Mouse (Mus musculus) CH12.LX (cell line): ENCODE data around the gene 2810408A11Rik. TPM values are rescaled to one million over a fixed set of nuclear protein-coding genes. Genes with fewer than 3 reads are reported as not detected.

ENCODE experiments used
- DNase-seq: peaks from one replicate; pipeline ENCODE4 v3.0.0-alpha.2; 2013; ENCODE audit errors: extremely low read depth
- H3K27ac ChIP-seq: 2 replicates; pipeline ENCODE4 v1.5.1; 2012; ENCODE audit warnings: low read depth, mild to moderate bottlenecking, control low read depth, moderate library complexity; ENCODE audit not compliant: insufficient read depth
- H3K27me3 ChIP-seq: replicated peaks from 2 replicates; pipeline ENCODE3; 2012; ENCODE audit warnings: inconsistent platforms
- H3K36me3 ChIP-seq, 2 experiments: replicated peaks in 1 of 2; 2 replicates each; pipeline versions ENCODE3 to v1.6.1; 2012; ENCODE audit warnings: inconsistent platforms in 1 of 2, low read length in 1 of 2, mild to moderate bottlenecking in 1 of 2, mixed read lengths in 1 of 2, moderate library complexity in 1 of 2; ENCODE audit not compliant: control insufficient read depth in 1 of 2, insufficient read depth in 1 of 2
- H3K4me1 ChIP-seq, 2 experiments: 2 replicates each; pipeline ENCODE4 v1.6.1; 2012; ENCODE audit warnings: inconsistent platforms in 1 of 2, moderate library complexity in 1 of 2; ENCODE audit not compliant: insufficient read depth in 2 of 2, control insufficient read depth in 1 of 2
- H3K4me2 ChIP-seq: 2 replicates; pipeline ENCODE4 v1.6.1; 2012; ENCODE audit warnings: low read depth, mild to moderate bottlenecking, control low read depth; ENCODE audit not compliant: poor library complexity, insufficient read depth, severe bottlenecking
- H3K4me3 ChIP-seq, 3 experiments: fragments of 150-350 bp in 1 of 3; sonication (generic) in 1 of 3; replicated peaks in 1 of 3; 2 replicates each; pipeline versions ENCODE3 to v1.5.1; 2011 to 2012; ENCODE audit warnings: low read depth in 2 of 3, low read length in 2 of 3, mild to moderate bottlenecking in 2 of 3, moderate library complexity in 2 of 3, control low read depth in 1 of 3, improper control_type of control experiment in 1 of 3, inconsistent platforms in 1 of 3, mixed read lengths in 1 of 3; ENCODE audit not compliant: poor library complexity in 1 of 3
- H3K79me2 ChIP-seq: replicated peaks from 2 replicates; pipeline ENCODE4 v1.6.1; 2012; ENCODE audit warnings: mild to moderate bottlenecking, moderate library complexity; ENCODE audit not compliant: control insufficient read depth, poor library complexity, insufficient read depth, severe bottlenecking; ENCODE audit errors: extremely low read depth
- H3K9ac ChIP-seq: 2 replicates; pipeline ENCODE4 v1.6.1; 2012; ENCODE audit warnings: low read depth, mild to moderate bottlenecking, control low read depth, moderate library complexity; ENCODE audit not compliant: insufficient read depth
- H3K9me3 ChIP-seq: replicated peaks from 2 replicates; pipeline ENCODE3; 2012; ENCODE audit warnings: low read length, inconsistent platforms, mixed read lengths
- EP300 ChIP-seq: IDR thresholded peaks from 2 replicates; pipeline ENCODE4 v1.6.1; 2011; ENCODE audit warnings: low read length, improper control_type of control experiment
- GABPA ChIP-seq: IDR thresholded peaks from 2 replicates; pipeline ENCODE4 v1.6.1; 2012; ENCODE audit warnings: low read depth, low read length, improper control_type of control experiment, inconsistent platforms; ENCODE audit not compliant: insufficient replicate concordance
- HCFC1 ChIP-seq: IDR thresholded peaks from 2 replicates; pipeline ENCODE4 v1.6.1; 2012; ENCODE audit warnings: low read depth, mild to moderate bottlenecking, inconsistent platforms, low read length, improper control_type of control experiment
- IRF4 ChIP-seq: IDR thresholded peaks from 2 replicates; pipeline ENCODE4 v1.6.1; 2014; ENCODE audit warnings: low read depth, mild to moderate bottlenecking, inconsistent platforms, low read length, improper control_type of control experiment
- JUN ChIP-seq: IDR thresholded peaks from 2 replicates; pipeline ENCODE4 v1.6.1; 2011; ENCODE audit warnings: low read depth, mild to moderate bottlenecking, low read length, improper control_type of control experiment, moderate library complexity; ENCODE audit not compliant: insufficient read depth
- JUND ChIP-seq: conservative IDR thresholded peaks from 2 replicates; pipeline ENCODE4 v1.6.1; 2011; ENCODE audit warnings: low read depth, low read length, improper control_type of control experiment
- KAT2A ChIP-seq: IDR thresholded peaks from 2 replicates; pipeline ENCODE4 v1.6.1; 2012; ENCODE audit warnings: low read length, improper control_type of control experiment, inconsistent platforms; ENCODE audit not compliant: insufficient replicate concordance
- MAX ChIP-seq: IDR thresholded peaks from 2 replicates; pipeline ENCODE4 v1.6.1; 2011; ENCODE audit warnings: low read length, improper control_type of control experiment
- MAZ ChIP-seq: IDR thresholded peaks from 2 replicates; pipeline ENCODE4 v1.6.1; 2012; ENCODE audit warnings: low read depth, mild to moderate bottlenecking, inconsistent platforms, low read length, improper control_type of control experiment, moderate library complexity
- POLR2AphosphoS2 ChIP-seq: IDR thresholded peaks from 2 replicates; pipeline ENCODE4 v1.6.1; 2011; ENCODE audit warnings: low read depth, low read length, improper control_type of control experiment
- RAD21 ChIP-seq: IDR thresholded peaks from 2 replicates; pipeline ENCODE4 v1.6.1; 2011; ENCODE audit warnings: low read depth, mild to moderate bottlenecking, low read length, improper control_type of control experiment, moderate library complexity
- RCOR1 ChIP-seq: conservative IDR thresholded peaks from 2 replicates; pipeline ENCODE4 v1.6.1; 2012; ENCODE audit warnings: low read depth, mild to moderate bottlenecking, inconsistent platforms, low read length, improper control_type of control experiment
- SMC3 ChIP-seq: IDR thresholded peaks from 2 replicates; pipeline ENCODE4 v1.6.1; 2011; ENCODE audit warnings: low read depth, low read length, improper control_type of control experiment
- USF1 ChIP-seq: IDR thresholded peaks from 2 replicates; pipeline ENCODE4 v1.6.1; 2014; ENCODE audit warnings: low read depth, mild to moderate bottlenecking, inconsistent platforms, low read length, improper control_type of control experiment
- USF2 ChIP-seq: conservative IDR thresholded peaks from 2 replicates; pipeline ENCODE4 v1.6.1; 2011; ENCODE audit warnings: low read depth, low read length, improper control_type of control experiment
- ZMIZ1 ChIP-seq: IDR thresholded peaks from 2 replicates; pipeline ENCODE4 v1.6.1; 2012; ENCODE audit warnings: low read depth, mild to moderate bottlenecking, inconsistent platforms, low read length, improper control_type of control experiment
- ZNF384 ChIP-seq: IDR thresholded peaks from 2 replicates; pipeline ENCODE4 v1.6.1; 2012; ENCODE audit warnings: low read depth, low read length, improper control_type of control experiment, inconsistent platforms
- dilution Hi-C: fragments of 300-500 bp; cut with MboI; formaldehyde crosslinking; loops from 2 replicates; pipeline ENCODE4 v1.14.3; 2020; ENCODE audit warnings: low sequenced_read_pairs; ENCODE audit not compliant: extremely low pct_unique_long_range_greater_than_20kb, extremely low pct_ligation_motif_present
- in situ Hi-C: fragments of 300-500 bp; cut with MboI; formaldehyde crosslinking; loops from 3 replicates; pipeline ENCODE4 v1.14.3; 2019; ENCODE audit warnings: low sequenced_read_pairs, low pct_ligation_motif_present, low pct_unique_long_range_greater_than_20kb, mixed read lengths
- polyA plus RNA-seq: library from polyadenylated mRNA; unstranded; fragments of >175 nt; gene quantifications from 2 replicates; pipeline ENCODE4 v1.2.1, GENCODE M21; 2012; ENCODE audit warnings: low read depth; ENCODE audit not compliant: insufficient read length
- total RNA-seq, 2 experiments: library from RNA; depleted of rRNA; stranded (reverse); fragments of 300-350 nt in 1 of 2; fragments of >200 nt in 1 of 2; gene quantifications; 2 replicates each; pipeline ENCODE4 v1.2.3; 2012 to 2014

The 2810408A11Rik gene
- total and polyA plus RNA-seq, 3 experiments: 0.33 to 0.86 (median 0.59) TPM

DNA sequence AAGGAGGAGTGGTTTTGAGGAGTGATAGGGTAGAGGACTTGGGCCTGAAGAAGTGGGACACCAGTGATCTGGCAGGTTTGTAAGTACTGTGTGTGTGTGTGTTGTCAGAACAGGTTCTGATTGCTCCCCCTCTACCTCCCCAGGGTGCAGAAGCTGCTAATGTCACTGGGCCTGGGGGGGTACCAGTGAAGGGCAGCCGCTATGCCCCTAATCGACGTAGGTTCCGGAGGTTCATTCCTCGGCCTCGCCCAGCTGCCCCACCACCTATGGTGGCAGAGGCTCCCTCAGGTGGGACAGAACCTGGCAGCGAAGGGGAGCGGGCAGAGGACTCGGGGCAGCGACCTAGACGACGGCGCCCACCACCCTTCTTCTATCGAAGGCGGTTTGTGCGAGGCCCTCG is 38.9 kb upstream of the 2810408A11Rik start:
- in situ Hi-C loops: no loop called here
- Histone ChIP-seq H3K36me3 (peaks cover 0 to 10% of the 10 kb centered on the region in 2 experiments), H3K9ac (no peak overlapping the region), H3K4me3 (no peak overlapping the region), H3K79me2 (no peaks in the 10 kb centered on the region), H3K9me3 (no peaks in the 10 kb centered on the region), H3K27me3 (peaks cover 59% of the 10 kb centered on the region), H3K4me2 (no peak overlapping the region), H3K27ac (no peak overlapping the region), H3K4me1 (peaks cover 0 to 24% of the 10 kb centered on the region in 2 experiments; a peak in 3 of 4 replicates)
- dilution Hi-C loops: no loop called here
- no peak for TF ChIP-seq GABPA
- no peak for TF ChIP-seq MAZ
- no peak for TF ChIP-seq ZMIZ1
- no peak for TF ChIP-seq JUN
- TF ChIP-seq POLR2AphosphoS2: no peak
- no peak for TF ChIP-seq USF2
- no peak for TF ChIP-seq SMC3
- TF ChIP-seq MAX: no peak
- TF ChIP-seq JUND: no peak
- TF ChIP-seq USF1: no peak
- no peak for TF ChIP-seq RAD21
- DNase-seq: no peak

DNA sequence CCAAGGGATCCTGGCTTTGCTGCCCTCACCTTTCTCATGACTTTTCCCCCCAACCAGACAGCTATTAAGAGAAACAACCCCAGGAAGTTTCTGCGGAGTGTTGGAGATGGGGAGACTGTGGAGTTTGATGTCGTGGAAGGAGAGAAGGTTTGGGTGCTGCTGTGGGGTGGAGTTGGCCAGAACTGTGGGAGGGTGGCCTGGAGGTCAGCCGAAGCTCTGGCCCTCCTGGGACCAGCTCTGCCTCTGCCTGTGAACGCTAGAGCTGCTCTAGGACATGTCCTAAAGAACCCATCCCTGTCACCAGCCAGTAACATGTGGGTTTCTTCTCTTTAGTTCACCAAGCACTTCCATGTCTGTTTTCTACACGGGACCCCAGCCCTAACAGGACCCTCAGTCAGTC is 38.4 kb upstream of the 2810408A11Rik start:
- dilution Hi-C loops (no loop called here), in situ Hi-C loops (no loop called here)
- Histone ChIP-seq H3K9me3 (no peaks in the 10 kb centered on the region), H3K4me3 (no peak overlapping the region), H3K79me2 (no peaks in the 10 kb centered on the region), H3K27me3 (peaks cover 65% of the 10 kb centered on the region), H3K4me1 (peaks cover 0 to 29% of the 10 kb centered on the region in 2 experiments; a peak in 3 of 4 replicates), H3K9ac (no peak overlapping the region), H3K36me3 (peaks cover 0 to 6% of the 10 kb centered on the region in 2 experiments), H3K4me2 (no peak overlapping the region), H3K27ac (no peak overlapping the region)
- no peak for DNase-seq
- TF ChIP-seq HCFC1: no peak
- no peak for TF ChIP-seq RCOR1
- no peak for TF ChIP-seq ZNF384
- TF ChIP-seq EP300: no peak
- no peak for TF ChIP-seq IRF4
- no peak for TF ChIP-seq JUND
- no peak for TF ChIP-seq RAD21
- TF ChIP-seq USF1: no peak
- TF ChIP-seq KAT2A: no peak
